Mouse (Mus musculus): Measurements from ENCODE around the gene Maf.

DNA sequence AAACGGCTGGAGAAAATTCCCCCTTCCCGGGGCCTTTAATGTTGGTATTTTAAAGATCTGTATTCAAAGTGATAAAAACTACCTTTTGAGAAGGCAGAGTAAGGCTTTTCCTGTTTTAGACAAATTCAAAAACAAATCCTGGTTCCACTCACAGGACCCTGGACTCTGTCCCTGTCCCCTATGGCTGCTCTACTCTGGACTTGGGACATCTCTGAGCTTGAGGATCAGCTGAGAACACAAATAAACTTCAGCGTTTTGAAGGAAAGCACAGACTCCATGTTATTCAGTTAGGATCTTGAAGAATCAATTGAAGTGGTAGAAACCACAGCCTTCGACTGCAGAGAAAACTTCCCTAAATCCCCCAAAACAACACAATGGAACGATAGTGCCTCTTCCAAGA lies 8.4 kb downstream of the Maf start:
- no peak for TF ChIP-seq POLR2A (IDR thresholded peaks at IDR 0.05; ENCODE audit: insufficient read depth, low read depth, low read length)
- no peak for TF ChIP-seq CTCF (IDR thresholded peaks at IDR 0.05; ENCODE audit: insufficient read depth, low read depth, low read length)

Data from olfactory bulb, adult 2 months (tissue).